Mouse (Mus musculus) adrenal gland, postnatal 14 days (tissue): Measurements from ENCODE around the gene Lag3. TPM values are rescaled to one million over a fixed set of nuclear protein-coding genes. Genes with fewer than 3 reads are reported as not detected.
A peak's percentile ranks its signal among the peaks of the same experiment; 100 is the strongest.

Experiments
- DNase-seq: peaks from one replicate; pipeline ENCODE4 v3.0.0; 2021; ENCODE audit warnings: mixed read lengths
- long read RNA-seq, 2 experiments: library from polyadenylated mRNA; stranded (forward); transcript quantifications; one replicate each; pipeline ENCODE4 v2.0.0; 2021
- total RNA-seq: library from RNA; stranded (reverse); gene quantifications from 2 replicates; pipeline ENCODE4 v1.2.3, GENCODE M21; 2021

Gene Lag3
- 1.5 and 2.5 TPM in 2 replicates for total RNA-seq
- long read RNA-seq, experiment 1, partial matches to known transcripts = 0 of 1 reads
- long read RNA-seq, experiment 1, other reads (novel, unspliced or antisense) = 0 of 1 reads
- long read RNA-seq, experiment 2, partial matches to known transcripts = 0 of 1 reads
- long read RNA-seq, experiment 2, other reads (novel, unspliced or antisense) = 1 of 1 reads

DNA sequence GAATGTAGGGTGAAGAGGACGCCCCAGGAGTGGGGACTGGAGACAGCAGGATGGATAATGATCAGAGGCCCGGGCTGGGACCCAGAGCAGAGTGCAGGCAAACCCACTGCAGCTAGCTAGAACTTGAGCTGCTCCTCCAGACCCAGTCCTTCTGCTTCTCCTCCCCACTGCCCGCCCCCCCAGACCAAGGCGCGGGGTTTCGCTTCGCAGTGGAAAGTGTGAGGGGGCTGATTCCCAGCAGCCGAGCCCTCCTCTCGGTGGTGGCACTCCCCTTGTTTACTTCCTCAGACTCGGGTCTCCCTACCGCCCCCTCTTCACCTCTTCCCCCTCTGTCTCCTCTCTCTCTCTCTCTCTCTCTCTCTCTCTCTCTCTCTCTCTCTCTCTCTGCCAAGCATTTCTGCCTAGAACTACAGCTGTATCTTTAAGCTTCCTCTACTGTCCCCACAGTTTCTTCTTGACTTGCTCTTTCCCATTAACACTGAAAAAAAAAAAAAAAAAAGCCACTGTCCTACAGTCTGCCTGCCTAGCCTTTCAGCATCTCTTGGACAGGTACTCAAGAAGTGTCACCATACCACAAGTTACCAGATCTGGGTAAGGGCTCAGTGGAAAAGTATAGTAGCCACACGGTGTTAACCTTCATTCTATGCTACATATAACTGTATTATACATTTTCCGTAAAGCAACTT, at the start of gene Lag3:
Gene Lag3, minus strand, starts transcription at position 173 of the 686 bp plus-strand sequence.
- DNase-seq = no peak

DNA sequence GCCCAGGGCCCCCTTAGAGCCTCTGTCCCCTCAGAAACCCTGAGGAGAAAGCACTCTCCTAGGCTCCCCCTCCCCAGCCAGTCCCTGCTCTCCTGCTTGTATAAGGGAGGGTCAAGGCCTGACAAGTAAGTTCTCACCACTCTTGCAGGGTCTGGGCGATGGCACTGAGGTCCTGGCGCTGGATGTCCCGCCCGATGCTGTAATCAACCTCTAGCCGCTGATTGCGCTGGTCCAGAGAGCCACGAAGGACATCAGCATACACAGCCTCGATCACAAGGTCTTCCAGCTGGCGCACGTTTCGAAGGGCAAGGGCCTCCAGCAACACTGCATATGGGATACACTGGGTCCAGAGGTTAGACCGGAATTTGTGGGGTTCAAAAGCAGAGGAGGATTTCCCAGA, 49.5 kb upstream of the Lag3 start:
- peak; percentile 75 for DNase-seq

DNA sequence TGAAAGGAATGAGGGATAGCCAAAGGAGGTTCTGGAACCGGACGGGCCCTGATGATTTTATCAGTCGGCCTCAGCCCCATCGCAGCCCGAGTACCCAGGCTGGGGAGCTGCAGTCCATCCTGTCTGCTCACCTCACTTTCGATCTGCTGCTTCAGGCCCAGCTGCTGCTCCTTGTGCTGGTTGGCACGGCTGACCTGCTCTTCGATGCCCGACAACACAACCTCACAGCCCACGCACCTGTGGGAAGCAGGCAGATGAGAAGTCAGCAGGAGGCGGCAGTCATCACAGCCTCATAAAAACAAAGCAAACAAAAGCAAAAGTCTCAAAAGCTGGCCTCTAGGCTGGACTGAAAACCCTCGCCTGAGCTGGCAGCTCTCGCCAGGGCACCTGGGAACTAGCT, 48.5 kb upstream of the Lag3 start:
- DNase-seq = no peak

DNA sequence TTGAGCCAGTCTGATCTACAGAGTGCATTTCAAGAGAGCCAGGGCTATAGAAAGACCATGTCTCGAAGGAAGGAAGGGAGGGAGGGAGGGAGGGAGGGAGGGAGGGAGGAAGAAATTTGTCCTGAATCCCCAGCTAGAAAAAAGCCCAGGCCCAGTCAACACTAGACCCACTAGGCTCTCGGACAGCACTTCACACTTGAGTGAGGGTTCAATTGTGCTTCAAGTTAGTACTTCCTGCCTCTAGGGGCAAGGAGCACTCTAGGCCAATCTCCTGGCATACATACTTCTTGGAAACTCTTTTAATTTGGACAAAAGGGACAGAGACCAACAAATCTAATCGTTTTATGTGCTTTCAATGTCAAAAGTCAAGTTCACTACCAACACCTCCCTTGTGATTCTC, 46.6 kb upstream of the Lag3 start:
- DNase-seq = no peak

DNA sequence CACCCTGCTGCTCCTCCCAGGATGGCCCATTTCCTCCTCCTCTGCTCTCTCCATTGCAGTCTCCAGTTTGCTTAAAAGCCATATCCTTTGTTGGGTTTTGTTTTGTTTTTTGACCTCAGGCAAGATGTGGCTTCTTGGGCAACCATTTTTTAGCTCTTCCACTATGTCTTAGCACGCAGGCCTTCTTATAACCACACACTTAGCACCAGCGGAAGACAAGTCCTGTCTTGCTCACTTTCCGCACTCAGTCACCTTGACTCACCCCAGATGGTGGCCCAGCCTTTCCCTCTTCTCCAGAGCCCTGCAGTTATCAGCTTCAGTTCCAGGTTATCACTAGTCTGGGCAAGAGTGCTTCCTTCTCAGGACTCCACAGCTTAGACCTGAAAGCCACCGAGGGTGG, 43.7 kb upstream of the Lag3 start:
- DNase-seq = no peak

DNA sequence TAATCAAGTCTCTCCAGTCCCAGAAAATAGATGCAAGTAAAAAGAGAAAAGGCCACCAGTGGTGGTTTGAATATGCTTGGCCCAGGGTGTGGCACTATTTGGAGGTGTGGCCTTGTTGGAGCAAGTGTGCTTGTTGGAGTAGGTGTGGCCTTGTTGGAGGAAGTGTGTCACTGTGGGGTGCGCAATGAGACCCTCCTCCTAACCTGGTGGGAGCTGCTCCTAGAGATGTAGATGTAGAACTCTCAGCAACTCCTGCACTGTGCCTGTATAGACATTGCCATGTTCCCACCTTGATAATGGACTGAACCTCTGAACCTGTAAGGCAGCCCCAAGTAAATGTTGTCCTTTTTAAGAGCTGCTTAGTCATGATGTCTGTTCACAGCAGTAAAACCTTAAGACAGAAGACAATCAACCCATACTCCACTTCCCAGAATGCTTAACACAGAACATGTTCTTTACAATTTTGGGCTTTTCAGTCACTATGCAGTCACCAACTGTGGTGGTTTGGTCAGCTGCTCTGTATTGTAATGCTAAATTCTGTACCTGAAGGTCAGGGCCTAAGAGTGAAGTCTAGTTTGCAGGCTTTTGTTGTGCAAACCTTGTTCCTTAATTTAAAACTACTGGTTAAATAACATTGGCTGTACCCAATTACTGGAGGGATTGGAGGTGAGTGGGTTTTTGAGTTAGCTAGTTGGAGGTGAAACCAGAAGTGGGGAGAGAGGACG, 42.6 kb upstream of the Lag3 start:
- DNase-seq = no peak

DNA sequence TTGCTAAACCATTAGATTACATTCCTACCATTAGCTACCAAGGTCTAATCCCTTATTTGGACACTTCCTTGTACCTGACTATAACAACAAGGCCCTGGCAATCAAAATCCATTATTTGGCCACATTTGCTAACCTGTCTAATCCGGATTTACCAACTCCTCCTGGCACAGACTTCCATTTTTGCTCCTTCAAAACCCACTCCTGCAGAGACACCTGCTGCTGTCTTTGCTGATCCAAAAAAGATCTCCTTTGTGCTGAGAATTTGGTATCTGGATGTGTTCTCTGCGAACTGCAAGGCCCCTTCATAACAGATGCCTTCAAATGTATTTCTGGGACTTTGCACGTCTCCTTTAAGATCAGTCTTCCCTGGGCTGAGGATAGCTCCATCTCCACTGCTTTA, 32.0 kb upstream of the Lag3 start:
- no peak for DNase-seq

DNA sequence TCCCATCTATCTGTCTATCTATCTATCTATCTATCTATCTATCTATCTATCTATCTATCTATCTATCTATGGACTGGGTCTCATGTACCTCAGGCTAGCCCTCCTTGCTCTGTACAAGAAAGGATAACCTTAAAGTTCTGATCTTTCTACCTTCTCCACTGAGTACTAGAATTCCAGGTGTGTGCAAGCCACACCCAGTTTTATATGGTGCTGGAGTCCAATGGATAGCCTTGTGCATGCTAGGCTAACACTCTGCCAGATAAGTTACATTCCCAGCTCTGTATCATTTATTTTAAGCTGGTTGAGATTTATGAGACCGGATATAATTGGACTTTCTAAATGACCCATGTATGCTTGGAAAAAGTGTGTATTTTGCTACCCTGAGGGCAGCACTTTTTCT, 30.2 kb upstream of the Lag3 start:
- no peak for DNase-seq

DNA sequence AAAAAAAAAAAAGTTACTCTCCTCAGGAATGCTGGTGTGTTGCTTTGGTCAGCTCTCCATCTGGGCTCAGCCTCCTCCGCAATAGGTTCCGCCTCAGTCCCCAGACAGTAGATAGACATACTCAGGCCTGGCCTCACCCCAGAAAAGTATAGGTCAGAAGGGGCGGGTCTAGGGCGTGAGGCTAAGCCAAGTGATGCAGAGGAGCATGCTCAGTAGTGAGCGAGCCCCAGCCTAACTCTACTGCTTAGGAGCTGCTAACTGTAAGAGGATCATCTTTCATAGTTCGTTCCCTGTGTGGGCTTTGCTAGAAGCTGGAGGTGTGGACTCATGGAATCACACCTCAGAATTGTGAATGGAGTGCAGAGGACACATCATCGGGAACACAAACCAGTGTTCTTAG, 27.0 kb upstream of the Lag3 start:
- DNase-seq = no peak

DNA sequence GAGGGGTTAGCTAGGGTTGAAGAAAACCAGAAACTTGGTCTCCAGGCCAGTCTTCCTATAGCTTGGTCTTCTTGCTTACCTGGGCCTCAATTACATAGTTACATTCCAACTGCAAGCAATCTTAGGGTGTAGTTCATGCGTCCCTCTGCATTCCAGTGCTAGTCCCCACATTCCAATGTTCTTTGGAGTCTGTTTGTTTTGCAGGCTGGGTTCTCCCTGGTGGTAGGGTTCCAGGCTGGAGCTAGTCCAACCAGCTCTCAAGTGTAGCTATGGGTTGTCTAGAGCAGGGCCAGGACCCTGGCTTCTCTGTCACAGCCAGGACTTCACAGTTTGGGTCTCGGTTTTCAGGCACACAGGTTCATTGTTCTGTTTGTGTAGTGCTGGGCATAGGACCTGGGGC, 26.0 kb upstream of the Lag3 start:
- DNase-seq = no peak

DNA sequence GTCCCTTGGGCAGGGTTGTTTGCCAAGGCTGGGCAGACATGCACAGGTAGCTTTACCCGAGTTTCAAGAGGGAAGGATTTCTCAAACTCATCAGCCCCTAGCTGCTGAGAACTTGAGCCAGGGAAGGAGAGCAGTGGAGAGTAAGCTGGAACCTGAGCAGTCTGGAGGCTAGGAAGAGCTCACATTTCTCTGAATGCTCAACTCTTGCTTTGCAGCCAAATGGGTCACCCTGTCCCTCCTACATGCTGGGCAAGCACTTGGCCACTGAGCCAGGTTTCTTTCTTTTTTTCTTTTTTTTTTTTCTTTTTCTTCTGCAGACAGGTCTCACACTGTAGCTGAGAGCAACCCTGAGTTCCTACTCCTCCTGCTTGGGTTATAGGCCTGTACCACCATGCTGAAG, 25.2 kb upstream of the Lag3 start:
- DNase-seq = no peak

DNA sequence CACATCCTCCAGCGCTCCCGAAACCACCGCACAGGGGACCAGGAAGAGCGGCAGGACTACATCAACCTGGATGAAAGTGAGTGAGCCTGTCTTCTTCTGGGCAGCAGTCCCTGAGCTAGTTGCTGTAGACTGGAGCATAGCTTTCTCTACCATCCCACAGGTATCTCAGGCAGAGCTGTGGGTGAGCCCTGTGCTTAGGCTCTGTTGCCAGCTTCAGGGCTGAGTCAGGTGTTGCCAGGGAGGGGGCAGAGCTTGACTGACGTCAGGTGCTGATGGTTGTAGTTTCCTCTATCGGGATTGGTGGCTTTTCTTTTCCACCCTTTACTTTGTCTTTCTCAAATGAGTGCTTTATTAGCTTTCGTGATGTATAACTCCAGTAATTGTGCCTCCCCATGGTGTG, 23.2 kb upstream of the Lag3 start:
- no peak for DNase-seq

DNA sequence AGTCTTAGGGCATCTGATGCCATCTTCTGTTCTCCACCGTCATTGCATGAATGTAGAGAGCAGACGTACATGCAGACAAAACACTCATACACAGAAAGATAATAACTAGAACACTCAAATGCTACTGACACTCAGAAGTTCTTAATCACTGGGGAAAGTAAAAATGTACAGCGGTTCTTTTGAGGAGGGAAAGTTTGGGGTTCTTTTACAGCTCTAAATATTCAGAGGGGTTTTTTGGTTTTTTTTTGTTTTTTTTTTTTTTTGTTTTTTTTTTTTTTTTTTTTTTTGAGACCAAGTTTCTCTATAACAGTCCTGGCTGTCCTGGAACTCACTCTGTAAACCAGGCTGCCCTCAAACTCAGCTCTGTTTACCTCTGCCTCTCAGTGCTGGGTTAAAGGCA, 21.6 kb upstream of the Lag3 start:
- no peak for DNase-seq

DNA sequence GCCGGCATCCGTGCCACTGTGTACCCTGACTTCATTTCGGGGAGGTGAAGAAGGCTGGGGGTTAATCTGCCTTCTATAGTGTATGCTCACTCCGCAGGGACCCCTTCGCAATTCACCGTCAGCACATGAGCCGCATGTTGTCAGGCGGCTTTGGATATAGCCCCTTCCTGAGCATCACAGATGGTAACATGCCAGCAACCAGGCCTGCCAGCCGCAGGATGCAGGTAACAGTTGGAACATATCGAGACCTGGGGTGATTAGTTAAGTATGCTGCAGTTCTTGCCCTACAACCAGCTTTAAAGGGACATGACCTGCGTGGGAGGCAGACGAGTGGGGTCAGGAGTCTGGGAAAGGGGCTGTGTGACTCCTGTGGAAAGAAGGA, 20.8 kb upstream of the Lag3 start:
- DNase-seq = no peak

DNA sequence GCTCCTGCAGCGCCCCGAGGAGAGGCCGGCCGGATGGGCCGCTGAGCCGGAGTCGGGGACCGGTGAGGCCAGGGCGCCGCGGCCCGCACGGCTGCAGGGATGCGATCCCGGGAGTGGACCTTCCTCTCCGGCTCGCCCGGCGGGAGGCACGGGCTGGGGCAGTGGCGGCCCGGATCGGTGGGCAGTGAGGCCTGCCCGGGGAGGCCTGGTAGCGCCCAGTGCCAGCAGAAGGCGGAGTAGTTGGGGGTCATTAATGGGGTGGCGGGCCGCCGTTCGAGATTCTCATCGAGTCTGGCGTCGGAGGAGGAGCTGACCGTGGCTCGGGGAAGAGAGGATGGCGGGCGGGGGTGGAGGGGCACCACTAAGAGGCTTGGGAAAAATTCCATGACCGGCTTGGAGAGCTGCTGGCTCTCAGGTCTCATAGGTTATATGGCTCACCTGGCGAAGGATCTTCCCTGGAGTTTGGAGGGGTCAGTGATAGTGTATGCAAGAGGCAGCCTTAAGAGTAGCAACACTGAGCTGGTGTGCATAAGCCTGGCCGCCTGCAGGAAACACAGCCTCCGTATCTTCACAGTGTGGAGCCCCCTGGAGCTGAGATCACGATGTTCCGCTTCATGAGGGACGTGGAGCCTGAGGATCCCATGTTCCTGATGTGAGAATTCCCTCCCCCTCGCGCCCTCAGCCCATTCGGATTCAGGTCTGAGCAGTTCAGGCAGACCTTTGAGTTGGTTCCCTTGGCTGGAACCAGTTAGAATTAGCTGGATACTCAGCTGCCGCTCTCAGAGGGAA, 20.2 kb upstream of the Lag3 start:
- DNase-seq = peak; percentile 73

DNA sequence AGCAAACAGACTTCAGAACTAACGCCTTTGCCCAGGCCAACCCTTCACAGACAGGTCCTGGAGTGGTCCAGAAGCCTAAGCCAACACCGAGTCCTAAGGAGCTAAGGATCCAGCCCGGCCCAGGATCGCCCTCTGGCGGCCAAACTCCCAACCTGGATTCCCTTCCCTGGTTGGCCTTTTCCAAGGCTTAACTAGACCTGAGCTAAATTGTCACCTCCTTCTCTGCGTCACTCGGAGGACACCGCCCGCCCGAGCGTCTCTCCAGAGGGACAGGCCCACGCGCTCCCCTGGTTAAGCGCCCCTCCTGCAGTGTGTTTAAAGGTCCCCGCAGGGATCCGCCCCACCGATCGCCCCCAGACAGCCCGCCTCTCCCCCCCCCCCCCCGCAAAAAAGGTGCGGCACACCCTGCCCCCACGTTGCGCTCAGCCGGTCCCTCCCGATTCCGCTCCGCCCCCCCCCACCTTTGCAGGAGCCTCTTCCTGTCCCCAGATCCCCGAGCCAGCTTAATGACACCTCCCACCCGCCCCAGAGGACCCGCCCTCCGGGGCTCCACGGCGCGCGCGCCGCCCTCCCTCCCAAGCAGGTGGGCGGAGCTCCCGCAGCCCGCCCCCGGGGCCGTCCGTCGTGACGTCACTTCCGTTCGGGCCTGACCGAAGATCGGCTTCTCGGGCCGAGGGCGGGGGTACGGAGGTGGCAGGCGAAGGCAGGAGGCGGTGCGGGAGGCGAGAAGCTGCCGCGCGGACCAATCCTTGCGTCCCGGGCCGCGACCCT, 19.4 kb upstream of the Lag3 start, which contains the start of gene Mlf2:
Gene Mlf2, plus strand, starts transcription at position 633 of the 771 bp plus-strand sequence.
- peak; percentile 100 for DNase-seq

DNA sequence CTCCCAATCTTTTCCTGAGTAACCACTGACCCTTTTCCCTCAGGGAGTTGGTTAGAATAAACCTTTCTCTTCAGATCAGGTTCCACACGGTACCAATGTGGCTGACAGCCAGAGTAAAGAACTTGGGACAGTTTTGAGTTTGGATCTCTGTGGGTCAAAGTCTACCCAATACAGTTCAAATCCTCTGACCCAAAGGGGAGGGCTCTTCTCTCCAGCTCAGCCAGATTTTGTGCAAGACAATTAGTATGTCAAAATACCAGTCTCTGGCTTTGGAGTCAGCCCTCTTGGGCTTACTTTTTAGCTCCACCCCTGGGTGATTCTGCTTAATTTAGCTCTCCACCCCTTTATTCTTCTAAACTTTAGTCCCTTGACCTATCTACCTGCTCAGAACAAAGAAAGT, 18.7 kb upstream of the Lag3 start:
- DNase-seq = peak; percentile 60

DNA sequence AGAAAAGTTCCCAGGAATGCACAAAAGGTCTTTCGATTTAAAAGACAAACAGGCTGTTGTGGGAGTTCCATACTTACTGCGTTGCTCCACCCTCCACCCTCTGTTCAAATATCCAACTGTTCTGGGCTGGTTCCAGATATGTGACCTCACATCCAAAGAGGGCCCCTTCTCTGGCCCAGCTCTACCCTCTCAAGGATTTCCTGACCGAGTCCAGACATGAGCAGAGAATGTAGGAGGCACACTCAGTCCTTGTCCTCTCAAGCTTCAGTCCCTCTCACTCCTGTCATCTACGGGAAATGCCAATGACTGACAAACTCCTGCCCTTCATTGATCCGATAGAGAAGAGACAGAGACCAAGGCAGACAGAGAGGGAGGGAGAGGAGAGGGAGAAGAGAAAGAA, 14.4 kb upstream of the Lag3 start:
- peak; percentile 80 for DNase-seq

DNA sequence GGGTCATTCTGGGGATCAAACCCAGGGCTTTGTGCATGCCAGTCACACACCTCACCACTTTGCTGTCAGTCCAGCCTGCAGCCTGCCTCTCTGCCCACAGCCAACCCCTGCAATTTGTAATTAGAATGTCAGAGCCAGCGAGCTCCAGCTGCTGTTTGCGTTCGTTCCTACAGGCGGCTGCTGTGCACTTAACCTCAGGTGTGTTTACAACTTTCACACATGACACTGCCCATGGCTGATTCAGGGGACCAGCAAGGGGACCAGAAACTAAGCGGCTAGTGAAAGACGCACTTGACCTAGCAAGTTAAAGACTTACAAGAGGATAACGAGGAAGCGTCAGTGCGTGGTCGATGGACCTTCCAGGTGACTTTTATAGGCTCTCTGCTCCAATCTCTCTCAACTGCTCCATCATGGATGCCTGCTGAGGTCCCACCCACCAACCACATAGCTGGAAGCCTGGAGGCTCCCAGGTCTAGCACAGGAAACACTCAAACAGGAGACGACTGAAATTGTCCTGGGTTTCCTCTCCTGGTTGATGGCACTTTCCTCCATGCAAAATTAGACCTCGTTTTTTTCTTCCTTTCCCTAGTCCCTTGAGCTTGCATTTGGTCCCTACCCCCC, 13.8 kb upstream of the Lag3 start:
- DNase-seq = no peak

DNA sequence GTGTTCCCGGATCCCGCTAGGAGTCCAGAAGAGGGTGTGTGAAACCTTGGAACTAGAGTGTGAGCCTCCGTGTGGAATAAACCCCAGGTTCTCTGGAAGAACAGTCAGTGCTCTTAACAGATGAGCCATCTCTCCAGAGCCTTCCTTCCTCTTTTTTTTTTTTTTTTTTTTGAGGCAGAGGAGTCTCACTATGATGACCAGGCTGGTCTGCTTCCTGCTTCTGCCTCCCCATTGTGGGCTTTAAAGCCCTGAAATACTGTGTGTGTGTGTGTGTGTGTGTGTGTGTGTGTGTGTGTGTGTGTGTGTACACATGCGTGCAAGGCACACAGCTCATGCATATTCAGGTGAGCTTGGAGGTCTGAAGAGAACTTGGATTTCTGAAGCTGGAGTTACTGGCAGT, 10.0 kb upstream of the Lag3 start:
- DNase-seq = no peak

DNA sequence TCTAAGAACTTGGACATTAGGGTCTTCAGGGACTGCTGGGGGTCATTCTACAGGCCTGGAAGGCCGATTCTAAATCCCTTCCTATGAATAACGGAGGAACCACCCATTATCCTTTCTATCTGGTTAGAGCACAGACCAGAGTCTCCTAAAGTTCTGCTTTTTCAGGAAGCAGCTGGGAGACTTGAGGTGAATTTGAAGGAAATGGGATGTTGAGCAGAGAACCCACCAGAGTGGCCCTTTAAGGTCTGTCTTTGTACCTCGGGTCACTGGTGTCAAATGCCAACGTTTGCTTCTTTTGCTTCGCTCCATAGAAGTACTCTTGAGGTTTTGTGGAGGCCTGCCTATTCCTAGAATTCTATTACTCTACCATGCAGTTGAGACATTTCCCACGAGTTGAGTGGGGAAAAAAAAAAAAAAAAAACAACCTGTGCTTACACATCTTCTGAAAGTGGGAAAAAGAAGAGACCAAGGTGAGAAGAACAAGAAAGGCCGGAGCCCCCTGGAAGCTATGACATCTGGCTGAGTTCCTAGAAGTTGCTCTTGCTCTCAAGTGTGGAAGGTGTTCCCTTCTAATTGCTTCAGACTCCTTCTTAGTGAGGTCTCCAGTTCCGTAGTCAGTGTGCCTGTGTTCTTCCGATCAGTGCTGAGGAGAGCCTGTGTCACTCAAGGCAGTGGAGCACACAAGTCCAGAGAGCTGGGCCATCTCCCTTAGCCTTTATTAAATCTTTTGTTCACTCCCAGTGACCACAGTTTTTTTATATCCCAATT, 9.0 kb upstream of the Lag3 start:
- DNase-seq = no peak
